Mouse (Mus musculus) kidney, adult 9 months (tissue): ENCODE data around the gene Capn5.
A peak's percentile ranks its signal among the peaks of the same experiment; 100 is the strongest.

ENCODE experiments used
- DNase-seq: peaks from one replicate; pipeline ENCODE4 v3.0.0; 2022

The Capn5 gene

GRCm38 (mm10) chr7:98104481-98105435 is 73.3 kb downstream of the Capn5 start:
- peak; percentile 88 for DNase-seq

GRCm38 (mm10) chr7:98103942-98104292 is 74.2 kb downstream of the Capn5 start:
- DNase-seq: no peak

GRCm38 (mm10) chr7:98103002-98103941 is 74.8 kb downstream of the Capn5 start:
- DNase-seq: peak; percentile 91

DNA sequence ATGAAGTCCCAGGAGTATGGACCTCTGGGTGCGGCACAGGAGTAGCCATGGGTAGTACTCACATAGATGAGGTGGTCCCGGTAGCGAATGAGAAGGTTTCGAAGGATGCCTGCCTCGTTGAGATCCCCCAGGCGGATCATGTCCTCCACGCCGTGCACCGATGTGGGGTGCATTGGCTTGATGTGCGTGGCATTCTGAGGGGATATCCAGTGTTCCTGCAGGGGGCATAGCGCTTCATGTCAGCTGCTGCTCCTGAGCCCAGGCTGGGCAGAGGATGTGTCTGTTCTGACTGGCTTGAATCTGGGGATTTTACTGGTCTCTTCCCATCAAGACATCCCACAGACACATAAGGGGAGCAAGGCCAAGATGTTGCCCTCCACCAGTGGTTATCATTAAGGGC is 75.6 kb downstream of the Capn5 start:
- DNase-seq: no peak

- no peak for DNase-seq
Observed at GRCm38 (mm10) chr7:98097557-98097956, 80.5 kb downstream of the Capn5 start.

DNA sequence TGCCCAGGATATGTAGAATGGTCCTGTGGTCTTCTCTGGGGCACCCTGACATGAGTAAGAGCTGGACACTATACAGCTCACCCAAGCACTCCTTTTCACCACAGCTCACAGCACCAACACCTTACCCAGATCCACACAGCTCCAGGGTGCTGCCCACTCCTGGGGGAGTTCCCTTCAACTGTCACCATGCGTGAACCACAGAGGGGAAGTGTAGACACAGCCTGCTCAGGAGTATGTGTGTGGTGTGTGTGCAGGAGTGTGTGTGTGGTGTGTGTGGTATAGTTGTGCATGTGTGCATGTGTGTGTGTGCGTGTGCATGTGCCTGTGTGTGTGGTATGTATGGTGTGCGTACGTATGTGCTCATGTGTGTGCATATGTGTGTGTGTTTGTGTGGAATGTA is 82.2 kb downstream of the Capn5 start:
- DNase-seq: no peak

GRCm38 (mm10) chr7:98086346-98086745 is 91.7 kb downstream of the Capn5 start:
- DNase-seq: no peak

GRCm38 (mm10) chr7:98085314-98085713 is 92.8 kb downstream of the Capn5 start:
- DNase-seq: no peak

GRCm38 (mm10) chr7:98084541-98085293 is 93.4 kb downstream of the Capn5 start:
- DNase-seq: peak; percentile 16

DNA sequence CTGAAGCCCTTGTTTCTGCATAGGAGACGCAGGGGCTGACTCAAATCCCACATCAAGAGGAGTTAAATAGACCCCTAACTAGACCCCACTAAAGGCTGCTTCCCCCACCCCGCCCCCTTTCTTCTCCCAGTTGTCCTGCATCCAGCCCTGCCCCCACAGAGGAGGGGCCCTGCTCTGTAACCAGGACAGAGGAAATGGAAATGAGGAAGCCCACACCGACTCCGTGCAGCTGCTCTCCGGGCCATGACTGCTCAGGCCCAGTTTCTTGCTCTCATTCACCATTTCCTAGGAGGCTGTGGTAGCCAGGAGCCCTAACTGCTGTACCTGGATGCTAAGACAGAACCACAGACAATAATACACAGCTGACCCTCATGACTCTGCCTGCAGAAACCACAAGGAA is 95.7 kb downstream of the Capn5 start:
- DNase-seq: no peak

DNA sequence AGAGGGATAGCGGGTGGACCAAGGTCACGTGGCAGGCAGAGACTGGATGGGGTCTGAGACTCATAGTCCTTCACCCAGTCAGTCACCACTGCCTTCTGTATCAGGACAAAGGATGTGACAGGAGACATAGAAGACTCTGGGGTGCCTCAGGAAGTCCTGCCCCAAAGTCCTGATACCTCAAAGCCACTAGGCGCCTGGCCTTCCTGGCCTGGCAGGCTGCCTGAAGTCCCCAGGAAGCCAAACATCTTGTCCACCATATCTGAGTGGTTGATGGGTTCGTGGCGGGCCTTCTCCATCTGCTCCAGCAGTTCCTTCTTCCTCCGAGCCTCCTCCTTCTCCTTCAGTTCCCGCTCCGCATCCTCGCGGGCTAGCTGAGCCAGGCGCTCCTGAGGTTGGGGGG is 100.6 kb downstream of the Capn5 start:
- DNase-seq: no peak

- peak; percentile 82 for DNase-seq
Observed at GRCm38 (mm10) chr7:98071620-98072019, 106.5 kb downstream of the Capn5 start.
